Mouse (Mus musculus) urinary bladder, postnatal 25 days (tissue): ENCODE data around the gene Mtmr6.
"Not testable (repeated sequence)": the region's sequence is repeated elsewhere in the genome, so short reads cannot be mapped to it uniquely, and the experiment has no call there.

Experiments
- DNase-seq: peaks from one replicate; pipeline ENCODE4 v3.0.0; 2022; ENCODE audit warnings: low spot score

Mtmr6 gene

GRCm38 (mm10) chr14:60295531-60295930, 30.5 kb downstream of the Mtmr6 start:
- no peak for DNase-seq

- DNase-seq = no peak
Measured at GRCm38 (mm10) chr14:60300224-60300991, 35.4 kb downstream of the Mtmr6 start.

GRCm38 (mm10) chr14:60301024-60301423, 36.0 kb downstream of the Mtmr6 start:
- no peak for DNase-seq

GRCm38 (mm10) chr14:60302441-60302840, 37.4 kb downstream of the Mtmr6 start:
- DNase-seq = no peak

- no peak for DNase-seq
Measured at GRCm38 (mm10) chr14:60304441-60305220, 39.6 kb downstream of the Mtmr6 start.

- DNase-seq = no peak
Measured at GRCm38 (mm10) chr14:60308113-60308512, 43.1 kb downstream of the Mtmr6 start.

GRCm38 (mm10) chr14:60310691-60311090, 45.7 kb downstream of the Mtmr6 start:
- DNase-seq = no peak

- no peak for DNase-seq
Measured at GRCm38 (mm10) chr14:60319231-60319630, 54.2 kb downstream of the Mtmr6 start.

- DNase-seq = no peak
Measured at GRCm38 (mm10) chr14:60320813-60321212, 55.8 kb downstream of the Mtmr6 start.

- DNase-seq = not testable (repeated sequence)
Measured at GRCm38 (mm10) chr14:60340001-60340400, 75.0 kb downstream of the Mtmr6 start.

GRCm38 (mm10) chr14:60340570-60340969, 75.5 kb downstream of the Mtmr6 start:
- no peak for DNase-seq

GRCm38 (mm10) chr14:60345326-60345876, 80.4 kb downstream of the Mtmr6 start:
- no peak for DNase-seq
